Mouse (Mus musculus) ES-CJ7 (cell line): ENCODE measurements around the gene Tmem238.

Experiments used
- DNase-seq: peaks from one replicate; pipeline ENCODE4 v3.0.0; 2011; ENCODE audit warnings: low read depth, low spot score

Gene Tmem238

DNA sequence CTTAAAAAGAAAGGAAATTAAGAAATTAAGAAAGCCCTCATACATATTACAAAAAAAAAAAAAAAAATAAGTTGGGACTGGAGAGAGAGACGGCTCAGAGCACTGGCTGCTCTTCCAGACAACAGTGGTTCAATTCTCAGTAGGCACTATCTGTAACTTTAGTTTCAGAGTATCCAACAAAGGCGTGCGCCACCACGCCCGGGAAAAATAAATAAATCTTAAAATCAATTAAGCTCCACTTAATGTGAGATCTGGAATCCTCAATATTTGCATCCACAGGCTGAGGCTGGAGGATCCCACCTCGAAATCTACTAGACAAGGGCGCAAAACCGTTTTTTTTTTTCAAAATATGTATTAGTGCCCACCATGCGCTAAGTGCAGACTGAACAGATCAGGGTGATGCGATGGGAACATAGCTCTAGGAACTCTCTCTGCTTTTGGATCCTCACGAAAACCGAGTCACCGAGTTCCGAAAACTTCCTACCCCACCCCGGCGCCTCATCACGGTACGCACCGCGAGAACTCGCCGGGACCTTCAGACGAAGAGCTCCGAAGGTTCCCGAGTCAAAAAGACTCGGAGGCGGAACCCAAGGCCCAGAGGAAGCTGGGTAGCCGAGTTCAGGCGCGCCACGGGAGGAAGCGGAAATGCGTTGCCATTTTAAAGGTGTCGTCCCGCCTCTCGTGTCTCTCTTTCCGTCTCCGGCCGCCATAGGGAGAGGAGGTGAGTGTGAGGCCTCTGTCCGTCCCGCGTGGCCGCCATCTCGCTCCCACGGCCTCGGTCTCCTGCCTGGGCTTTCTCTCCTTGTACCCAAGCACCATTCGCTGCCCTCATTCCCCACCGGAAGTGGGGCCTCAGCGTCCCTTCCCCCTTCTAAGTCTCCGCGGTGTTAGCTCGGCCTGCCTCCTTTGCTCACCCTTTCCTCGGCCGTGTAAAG is 3.1 kb upstream of the Tmem238 start, which contains the start of gene Rpl28:
Rpl28 (plus strand) TSS at position 597 of the 935 bp plus-strand sequence.
- DNase-seq: peak; percentile 95

DNA sequence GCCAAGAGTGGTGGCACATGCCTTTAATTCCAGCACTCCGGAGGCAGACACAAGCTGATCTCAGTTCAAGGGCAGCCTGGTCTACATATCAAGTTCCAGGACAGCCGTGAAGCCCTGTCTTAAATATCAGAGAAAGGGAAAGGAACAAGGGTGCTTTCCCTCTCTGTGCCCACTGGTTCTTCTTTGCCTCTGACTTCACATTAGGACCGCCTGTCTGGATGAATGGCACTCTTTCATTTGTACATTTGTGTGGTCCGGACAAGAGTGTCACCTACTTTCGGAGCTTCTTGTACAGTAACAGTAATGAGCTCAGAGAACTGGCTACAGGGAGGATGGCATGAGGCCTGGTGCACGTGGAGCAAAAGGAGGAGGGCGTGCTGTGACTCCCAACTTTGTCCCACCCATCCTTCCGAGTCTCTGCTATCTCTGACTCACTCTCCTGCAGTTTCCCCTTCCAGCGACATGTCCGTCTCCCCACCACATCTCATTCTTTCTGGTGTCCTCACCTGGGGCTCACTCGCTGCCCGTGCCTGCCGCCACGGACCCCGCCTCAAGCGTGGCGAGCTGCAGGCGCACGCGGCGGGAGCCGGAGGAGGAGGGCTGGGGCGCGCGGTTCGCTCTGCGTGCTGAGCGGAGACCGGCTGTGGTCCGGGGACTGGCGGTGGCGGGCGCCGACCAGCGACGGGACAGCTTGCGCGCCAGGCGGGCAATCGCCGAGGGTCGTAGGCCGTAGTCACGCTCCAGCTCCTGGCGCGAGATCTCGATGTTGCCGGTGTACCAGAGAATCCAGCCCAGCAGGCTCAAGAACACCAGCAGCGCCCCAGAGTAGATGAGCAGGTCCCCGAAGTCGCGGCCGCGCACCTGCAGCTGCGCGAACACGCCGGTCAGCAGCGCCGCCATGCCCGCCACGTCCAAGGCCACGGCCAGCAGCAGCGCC is 689 bp downstream of the Tmem238 start:
- DNase-seq: peak; percentile 68

DNA sequence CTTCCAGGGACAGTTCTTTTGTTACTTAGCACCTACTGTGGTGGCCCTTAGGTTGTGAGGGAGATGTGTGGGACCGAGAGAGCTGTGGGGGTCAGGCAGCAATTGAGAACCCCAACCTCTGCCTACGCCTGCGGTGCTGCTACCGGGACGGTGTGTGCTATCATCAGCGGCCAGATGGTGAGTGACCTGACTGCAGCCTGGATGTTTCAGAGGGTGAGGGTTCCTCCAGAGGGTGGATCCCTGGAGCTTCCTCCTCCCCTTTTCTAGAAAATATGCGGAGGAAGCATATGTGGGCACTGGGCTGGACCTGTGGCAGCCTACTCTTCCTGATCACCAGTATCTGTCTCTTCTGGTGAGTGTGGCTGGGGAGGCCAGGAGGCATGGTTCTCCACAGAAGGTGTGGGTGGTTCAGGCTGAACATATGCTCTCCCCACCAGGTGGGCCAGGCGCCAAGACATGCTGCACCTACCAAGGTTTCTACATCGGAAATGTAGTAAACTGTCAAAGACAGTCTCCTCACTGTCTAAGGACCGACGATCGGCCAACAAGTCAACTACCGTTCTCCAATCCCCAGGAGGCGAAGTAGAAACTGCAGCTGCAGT is 5.7 kb downstream of the Tmem238 start:
- no peak for DNase-seq

DNA sequence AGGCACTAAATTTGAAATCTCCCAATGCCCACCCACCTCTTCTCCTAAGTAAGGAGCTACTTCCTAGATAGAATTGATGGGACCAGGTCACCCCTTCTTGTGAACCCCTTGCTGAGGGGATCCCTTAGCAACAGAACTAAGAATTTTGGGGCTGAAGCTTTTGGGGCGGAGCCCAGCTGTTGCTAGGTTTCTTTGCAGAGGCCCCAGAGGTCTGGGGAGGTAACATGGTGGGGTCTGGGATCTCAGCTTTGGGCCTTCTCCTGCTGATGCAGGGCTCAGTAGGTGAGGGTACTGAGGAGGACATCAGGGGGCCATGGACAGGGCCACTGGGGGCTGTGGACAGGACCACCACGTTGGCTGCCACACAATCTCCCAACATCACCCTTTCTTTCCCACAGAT is 6.7 kb downstream of the Tmem238 start, which contains the start of the genes Il11 and Tmem190:
Il11 (minus strand) TSS at position 101 of the 400 bp plus-strand sequence.
Tmem190 (plus strand) TSS at position 179 of the 400 bp plus-strand sequence.
- no peak for DNase-seq

DNA sequence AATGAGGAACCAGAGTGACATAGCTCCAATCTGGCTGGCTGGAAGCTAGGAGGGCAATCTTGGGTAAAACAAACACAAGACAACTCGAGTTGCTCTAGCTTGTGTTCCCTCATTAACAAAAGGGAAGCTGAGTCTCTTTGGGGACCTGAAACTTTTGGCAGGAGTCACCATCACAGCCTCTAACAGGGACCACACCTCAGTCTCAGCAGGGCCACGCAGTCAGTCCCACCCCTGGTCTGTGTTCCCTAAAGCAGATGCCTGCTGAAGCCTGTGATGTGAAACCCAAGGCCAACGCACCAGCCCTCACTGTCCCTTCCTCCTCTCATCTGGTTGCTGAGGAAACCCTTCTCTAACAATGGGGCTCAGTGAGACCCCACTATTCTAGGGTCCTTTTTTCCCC is 7.3 kb downstream of the Tmem238 start:
- no peak for DNase-seq

DNA sequence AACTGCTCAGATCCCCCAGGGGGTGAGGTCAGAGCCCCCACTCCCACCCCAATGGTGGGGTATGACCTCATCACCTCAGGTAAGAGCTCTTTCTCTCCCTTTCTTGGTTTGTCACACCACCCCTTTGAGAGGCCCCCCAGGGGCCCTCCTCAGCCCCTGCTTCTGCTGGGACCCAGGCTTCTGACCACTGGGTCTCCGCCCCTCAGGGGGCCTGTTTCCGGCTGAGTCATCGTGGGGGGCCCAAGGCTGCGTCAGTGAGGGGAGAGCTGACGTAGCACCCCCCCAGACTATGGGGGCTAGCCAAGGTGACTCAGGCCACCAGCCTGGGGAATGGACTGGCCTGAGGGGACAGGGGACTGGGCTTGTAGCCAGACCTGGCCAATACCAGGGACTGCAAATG is 9.5 kb downstream of the Tmem238 start:
- DNase-seq: no peak

DNA sequence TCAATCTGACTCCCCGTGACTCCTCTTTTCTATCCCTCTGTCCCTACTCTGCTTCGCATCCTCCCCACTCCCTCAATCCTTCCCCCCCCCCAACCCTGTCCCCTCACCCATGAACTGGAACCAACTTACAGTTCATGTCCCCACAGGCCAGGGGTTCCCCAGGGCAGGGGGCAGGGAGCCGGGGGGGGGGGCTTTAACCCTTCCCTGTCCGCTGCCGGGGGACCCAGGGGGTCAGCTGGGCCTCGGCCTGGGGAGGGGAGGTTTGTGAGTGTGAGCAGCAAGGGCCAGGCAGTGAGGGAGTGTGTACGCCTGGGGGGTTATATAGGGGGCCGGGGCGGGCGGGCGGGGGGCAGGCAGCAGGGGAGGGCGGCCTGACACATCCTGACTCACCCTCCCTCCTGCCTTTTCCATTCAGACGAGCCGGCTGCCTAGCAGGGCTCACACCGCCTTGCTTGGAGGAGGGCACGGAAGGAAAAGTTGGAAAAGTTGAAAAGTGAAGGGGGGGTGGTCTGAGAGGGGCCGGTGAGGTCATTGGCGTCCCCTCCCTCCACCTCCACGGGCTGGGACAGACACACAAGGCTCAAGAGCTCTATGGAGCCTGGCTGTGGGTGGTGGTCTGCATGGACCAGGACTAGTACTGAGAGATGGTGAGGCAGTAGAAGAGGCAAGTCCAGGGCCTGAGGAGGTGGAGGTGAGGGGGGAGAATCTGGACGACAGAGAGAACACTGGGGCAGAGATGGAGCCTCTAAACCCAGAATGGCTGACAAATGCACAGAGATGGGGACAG is 11.4 kb downstream of the Tmem238 start:
- no peak for DNase-seq

DNA sequence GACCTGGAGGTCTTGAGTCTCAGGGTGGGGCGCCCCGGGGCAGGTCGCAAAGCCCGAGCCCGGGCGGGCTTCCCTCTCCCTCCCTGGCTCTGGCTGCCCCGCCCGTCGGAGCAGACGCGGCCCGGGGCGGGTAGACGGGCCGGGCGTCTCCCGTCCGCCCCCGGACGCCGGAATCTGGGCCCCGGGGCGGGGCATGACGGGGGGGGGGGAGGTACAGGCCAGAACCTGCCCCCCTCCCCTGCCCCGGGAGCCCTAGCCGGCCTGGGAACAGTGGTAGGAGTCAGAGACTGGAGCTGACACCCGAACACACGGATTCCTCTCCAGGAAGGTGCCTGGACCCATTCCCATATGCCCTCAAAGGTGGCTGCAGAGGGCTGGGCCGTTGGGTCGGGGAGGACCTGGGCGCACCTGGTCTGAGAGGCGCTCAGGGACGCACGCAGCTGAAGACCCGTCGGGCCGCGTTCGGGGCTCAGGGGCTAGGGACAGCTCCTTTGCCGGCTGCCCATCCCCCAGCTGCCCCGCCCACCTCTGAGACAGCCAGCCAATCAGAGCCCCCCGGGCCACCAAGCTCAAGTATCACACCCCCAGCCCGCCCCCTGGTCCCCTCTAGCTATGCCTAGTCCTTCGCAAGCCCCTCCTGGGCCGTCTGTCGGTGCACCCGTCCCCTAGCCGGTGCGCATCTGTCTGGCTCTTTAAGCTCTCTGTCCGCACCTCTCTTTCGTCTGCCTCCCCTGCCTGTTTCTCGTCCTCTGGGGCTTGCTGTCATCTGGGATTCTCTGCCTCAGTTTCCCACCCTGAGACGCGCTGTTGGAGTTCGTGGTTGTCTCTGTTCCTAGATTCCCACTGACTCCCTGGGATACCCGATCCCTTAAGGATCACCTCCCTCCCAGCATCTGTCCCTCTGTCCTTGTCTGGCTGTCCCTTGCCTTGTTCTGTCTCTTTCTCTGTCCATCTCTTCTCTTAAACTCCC is 12.3 kb downstream of the Tmem238 start:
- peak; percentile 82 for DNase-seq

DNA sequence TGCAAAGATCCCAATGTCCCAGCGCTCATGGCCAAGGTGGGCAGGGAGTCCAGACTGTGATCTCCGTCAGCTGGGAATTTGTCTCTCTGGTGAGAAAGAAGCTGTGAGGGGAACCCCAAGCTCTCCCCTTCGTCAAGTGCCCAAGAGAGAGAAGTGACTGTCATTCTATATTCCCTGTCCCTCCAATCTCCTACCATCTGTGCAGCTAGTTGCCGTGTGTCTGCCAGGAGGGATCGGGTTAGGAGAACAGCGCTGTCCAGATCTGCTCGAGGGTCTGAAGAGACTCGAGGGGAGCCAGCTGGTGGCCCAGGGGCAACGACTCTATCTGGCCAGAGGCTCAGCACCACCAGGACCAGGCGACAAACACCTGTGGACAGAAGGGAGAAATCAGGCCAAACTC is 13.3 kb downstream of the Tmem238 start:
- DNase-seq: no peak

DNA sequence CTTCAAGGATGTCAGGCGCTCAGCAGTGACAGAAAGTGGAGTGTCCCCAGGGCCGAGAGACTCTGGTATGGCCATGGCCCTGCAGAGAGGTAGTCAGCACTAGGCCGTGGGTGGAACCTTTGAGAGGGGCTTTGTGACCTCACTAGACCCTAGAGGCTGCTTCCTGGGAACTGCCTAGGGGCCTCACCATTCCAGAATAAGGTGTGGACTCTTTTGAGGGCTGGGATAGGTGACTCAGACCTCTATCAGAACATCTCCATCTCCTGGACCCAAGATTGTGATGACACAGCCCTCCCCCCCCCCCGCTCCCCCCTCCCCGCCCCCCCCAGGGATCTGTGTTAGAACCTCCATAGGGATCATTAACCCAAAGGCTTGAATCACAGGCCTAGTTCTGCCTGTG is 18.3 kb downstream of the Tmem238 start, which contains the start of gene Fam71e2:
Fam71e2 (minus strand) TSS at position 101 of the 400 bp plus-strand sequence.
- DNase-seq: no peak

DNA sequence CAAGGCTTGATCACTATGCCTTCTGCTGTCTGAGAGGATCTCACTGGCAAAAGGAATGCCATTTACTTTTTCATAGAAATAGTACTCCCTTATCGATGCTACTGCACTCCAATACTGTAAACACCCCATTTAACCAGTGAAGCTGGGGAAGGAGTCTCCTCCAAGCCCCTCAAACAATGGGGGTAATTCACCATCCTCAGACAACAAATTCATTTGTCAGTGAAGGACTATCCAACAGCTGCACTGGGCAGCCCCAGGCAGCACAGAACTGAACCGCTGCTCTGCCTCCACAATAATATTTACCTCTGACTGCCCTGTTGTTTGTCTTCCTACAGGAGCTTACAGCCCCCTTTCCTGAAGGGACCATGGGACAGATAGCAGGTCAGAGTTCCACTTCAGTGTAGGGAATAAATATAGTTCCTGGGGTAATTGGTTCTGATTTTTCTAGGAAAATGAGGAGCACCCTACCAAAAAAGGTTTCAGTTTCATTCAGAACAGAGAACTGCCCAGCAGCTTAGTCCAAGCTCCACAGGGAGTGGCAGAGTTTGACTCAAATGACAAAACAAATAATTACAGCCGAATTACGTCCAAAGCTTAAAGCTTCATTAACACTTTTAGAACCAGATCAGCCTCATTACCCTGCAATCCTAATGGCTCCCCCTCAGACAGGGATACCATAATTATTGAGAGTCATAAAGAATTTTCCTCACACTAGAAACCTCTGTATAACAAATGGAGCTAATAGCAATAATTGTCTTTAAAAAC is 24.3 kb downstream of the Tmem238 start:
- no peak for DNase-seq

DNA sequence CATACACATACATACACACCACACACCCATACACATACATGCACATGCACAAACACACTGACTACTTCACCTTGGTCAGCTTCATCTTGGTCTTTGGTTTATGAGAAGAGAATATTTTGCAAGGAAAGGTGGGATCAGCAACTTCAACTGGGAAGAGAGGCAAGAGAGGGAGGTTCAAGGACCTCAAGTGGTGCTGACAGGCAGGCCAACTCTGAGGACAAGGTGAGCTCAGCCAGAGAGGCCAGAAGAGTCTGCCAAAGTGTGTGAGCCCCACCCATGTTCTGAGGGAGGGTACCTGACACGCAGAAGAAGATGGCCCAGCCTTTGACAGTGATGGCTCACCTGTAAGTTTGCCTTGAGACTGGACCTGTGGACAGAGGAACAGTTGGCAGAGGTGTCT is 29.8 kb downstream of the Tmem238 start:
- DNase-seq: no peak

DNA sequence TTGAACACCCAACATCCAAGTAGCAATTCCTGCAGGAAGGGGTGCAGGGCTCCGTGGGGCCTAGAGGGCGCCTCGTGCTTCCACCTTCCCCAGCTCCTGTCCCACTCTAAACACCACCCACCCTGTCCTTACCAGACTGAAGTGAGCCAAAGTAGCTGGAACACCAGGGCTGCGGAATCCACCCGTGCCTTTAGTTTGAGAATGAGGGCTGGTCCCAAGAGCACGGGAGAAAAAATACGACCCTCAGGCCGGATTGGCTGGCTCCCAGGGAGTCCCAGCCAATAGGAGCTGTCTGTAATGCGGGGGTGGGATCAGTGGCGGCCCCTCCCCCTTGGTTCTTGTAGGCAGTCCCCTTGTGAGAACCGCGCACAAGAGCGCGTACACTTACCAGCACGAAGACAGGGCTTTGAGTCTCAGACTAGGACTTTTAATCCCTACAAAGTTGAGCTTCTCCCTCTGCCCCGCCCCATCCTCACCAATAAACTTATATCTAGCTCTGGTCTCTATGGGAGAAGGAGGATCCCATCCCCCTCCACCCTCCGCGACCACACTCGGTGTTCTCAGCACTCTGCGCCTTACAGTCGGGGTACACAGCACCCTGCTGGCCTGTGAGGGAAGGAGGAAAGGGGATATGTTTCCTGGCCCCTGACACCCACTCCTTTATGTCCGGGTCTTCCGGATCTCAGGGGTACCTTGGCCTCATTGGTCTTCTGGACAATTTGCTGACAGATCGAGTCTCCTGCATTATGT is 36.5 kb downstream of the Tmem238 start, which contains the start of gene Cox6b2:
Cox6b2 (minus strand) TSS at position 274 of the 750 bp plus-strand sequence.
- DNase-seq: peak; percentile 97

DNA sequence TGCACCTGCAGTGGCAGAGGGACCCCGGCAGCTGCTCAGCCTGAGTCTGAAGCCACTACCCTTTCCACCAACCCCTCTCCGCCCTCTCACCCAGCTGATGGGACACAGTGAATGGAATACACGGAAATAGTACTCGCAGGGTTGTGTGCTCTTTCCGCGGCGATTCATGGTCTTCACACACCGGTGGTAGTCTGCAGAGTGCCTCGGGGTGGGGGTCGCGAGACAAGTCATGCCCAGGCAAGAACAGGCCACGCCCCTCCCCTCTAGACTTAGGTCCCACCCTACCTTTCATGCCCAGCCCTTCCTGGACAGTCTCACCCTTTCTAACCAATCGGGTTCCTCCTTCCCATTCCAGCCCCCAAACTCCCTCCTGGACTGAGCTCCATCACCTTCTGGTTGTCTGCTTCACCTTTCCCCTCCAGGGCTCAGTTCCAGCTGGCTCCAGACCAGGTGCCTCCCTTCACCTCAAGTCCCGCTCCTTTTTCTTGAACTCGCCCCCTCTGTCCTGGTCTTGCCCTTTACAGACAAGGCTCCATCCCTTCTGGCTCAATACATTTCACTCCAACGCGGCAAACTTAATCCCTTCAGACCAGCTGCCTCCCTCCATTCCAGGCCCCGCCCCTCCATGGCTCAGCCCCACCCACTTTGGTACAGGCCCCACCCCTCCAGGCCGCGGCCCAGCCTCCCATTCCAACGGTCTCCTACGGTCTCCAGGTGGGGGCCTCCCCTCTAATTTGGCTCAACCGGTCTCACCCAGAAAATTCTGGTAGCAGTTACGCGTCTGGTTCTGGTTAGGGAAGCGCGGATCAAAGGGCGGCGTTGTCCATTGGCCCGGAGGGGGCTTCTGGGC is 37.3 kb downstream of the Tmem238 start:
- DNase-seq: peak; percentile 97

DNA sequence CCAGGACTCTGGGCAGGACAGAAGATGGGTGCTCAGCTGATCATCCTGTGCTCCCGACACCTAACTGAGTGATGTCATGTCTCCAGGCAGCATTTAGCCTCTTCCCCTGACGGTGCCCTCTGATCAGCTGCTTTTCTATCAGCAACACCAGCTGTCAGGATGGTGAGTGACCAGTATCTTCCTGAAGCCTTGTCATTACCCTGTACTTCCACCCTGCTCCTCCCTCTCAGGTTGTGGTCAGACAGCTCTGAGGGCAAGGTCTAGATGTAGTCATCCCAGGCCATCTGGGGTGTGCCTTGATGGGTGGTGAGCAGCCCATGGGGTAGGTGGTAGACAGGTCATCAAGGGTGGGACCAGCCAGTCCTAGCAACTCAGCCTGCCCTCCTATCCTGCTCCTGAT is 40.3 kb downstream of the Tmem238 start:
- DNase-seq: no peak

DNA sequence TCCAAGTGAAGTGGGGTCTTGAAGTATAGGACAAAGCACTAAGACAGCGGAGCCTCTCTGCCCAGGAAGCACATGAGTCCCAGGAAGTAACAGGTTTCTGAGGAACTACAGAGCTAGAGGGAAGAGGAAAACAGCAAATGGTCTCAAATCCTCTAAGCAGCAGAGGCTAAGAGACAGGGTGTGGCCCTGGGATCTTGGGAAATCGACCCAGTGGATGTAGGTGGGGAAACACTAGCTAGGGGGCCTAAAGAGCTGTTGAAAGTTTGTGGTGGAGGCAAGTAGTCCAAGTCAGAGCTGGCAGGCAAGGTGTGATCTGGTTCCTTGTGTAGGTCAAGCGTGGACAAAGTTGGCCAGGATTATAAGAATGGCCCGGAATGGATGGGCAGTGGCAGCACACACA is 41.1 kb downstream of the Tmem238 start:
- peak; percentile 72 for DNase-seq
